Mouse (Mus musculus) erythroblast, embryonic 14.5 days (primary cell): ENCODE results near the gene Kcnk15. TPM values are rescaled to one million over a fixed set of nuclear protein-coding genes. Genes with fewer than 3 reads are reported as not detected.

Experiments
- H3K27me3 ChIP-seq: 2 replicates; pipeline ENCODE4 v1.6.1; 2012; ENCODE audit warnings: inconsistent platforms; ENCODE audit not compliant: control insufficient read depth
- H3K36me3 ChIP-seq: 2 replicates; pipeline ENCODE4 v1.6.1; 2012; ENCODE audit warnings: mild to moderate bottlenecking, inconsistent platforms; ENCODE audit not compliant: control insufficient read depth
- H3K4me1 ChIP-seq: 2 replicates; pipeline ENCODE4 v1.6.1; 2012; ENCODE audit warnings: inconsistent platforms; ENCODE audit not compliant: control insufficient read depth
- H3K4me3 ChIP-seq: replicated peaks from 2 replicates; pipeline ENCODE3; 2012; ENCODE audit warnings: moderate library complexity, mild to moderate bottlenecking, inconsistent platforms
- H3K9me3 ChIP-seq: 2 replicates; pipeline ENCODE4 v1.6.1; 2012; ENCODE audit warnings: low read length, inconsistent platforms, mixed read lengths; ENCODE audit not compliant: control insufficient read depth
- GATA1 ChIP-seq: IDR thresholded peaks from 2 replicates; pipeline ENCODE4 v1.6.1; 2012; ENCODE audit warnings: low read length, inconsistent platforms, mixed read lengths
- TAL1 ChIP-seq: IDR thresholded peaks from 3 replicates; pipeline ENCODE4 v1.6.1; 2012; ENCODE audit warnings: low read length, inconsistent platforms, mixed read lengths
- polyA plus RNA-seq: library from polyadenylated mRNA; stranded (reverse); fragments of >175 nt; gene quantifications from 2 replicates; pipeline ENCODE4 v1.2.3, GENCODE M21; 2012

Gene Kcnk15
- polyA plus RNA-seq, 1 experiment, result not detected

DNA sequence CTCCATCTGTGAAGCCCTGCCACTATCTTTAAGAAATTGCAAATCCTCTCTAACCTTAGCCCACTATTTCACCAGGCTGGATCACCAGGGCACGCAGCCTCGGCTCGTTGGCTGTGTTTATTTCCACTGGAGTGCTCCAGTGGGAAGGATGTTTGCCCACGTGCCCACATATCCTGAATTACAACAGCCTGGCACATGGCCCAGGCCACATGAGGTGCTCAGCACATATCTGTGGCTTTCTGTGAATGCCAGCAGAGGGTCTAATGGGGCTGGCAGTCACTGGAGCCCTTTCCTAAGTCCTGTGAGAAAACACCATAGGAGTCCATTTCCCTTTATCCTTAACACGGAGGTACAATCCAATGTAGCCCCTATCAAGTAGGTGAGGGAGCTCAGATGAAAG is 27.0 kb upstream of the Kcnk15 start:
- no peaks in the 10 kb centered on the region for H3K9me3 ChIP-seq
- H3K4me3 ChIP-seq, result no peak overlapping the region
- TF ChIP-seq TAL1 (no peak), GATA1 (no peak)
- no peaks in the 10 kb centered on the region for H3K4me1 ChIP-seq
- no peaks in the 10 kb centered on the region for H3K36me3 ChIP-seq
- H3K27me3 ChIP-seq, result no peaks in the 10 kb centered on the region

DNA sequence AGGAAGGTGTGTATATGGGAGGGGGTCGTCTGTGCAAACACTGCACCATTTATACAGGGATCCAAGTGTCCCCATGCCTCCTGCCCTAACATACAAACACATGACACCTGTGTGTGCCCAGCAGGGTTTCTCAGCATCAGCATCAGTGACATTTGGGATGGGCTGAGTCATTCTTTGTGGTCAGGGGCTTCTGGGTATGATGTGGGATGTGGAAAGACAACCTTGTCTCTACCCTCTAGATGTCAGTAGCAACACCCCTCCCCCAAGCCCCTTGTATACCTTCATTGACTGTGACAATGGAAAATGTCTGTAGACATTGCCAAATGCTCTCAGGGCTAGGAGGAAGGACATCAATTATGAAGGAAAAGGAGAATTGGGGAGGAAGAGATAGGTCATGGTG is 22.3 kb upstream of the Kcnk15 start:
- Histone ChIP-seq H3K4me1 (no peaks in the 10 kb centered on the region), H3K36me3 (no peaks in the 10 kb centered on the region), H3K9me3 (no peaks in the 10 kb centered on the region), H3K27me3 (no peaks in the 10 kb centered on the region), H3K4me3 (no peak overlapping the region)
- TF ChIP-seq TAL1 (no peak), GATA1 (no peak)

DNA sequence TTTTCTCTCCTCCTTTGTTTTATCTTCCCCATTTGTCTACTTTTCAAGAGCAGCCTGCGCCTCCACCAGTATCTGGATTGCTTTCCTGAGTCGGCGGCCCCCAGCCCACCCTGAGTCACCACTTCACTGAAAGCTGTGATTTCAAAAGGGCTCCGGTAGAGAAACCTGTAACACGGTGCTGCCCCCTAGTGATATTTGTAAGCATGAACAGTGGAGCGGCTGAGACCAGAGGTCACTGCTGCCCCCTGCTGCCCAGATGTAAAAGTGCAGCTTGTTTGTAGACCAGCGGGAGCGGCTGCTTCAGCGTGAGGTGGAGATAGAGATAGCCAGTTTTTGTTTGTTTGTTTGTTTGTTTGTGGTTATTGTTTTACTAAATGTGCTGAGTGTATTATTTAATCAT is 15.4 kb upstream of the Kcnk15 start:
- Histone ChIP-seq H3K4me1 (no peaks in the 10 kb centered on the region), H3K9me3 (no peaks in the 10 kb centered on the region), H3K36me3 (no peaks in the 10 kb centered on the region), H3K4me3 (no peak overlapping the region), H3K27me3 (no peaks in the 10 kb centered on the region)
- TF ChIP-seq TAL1 (no peak), GATA1 (no peak)

DNA sequence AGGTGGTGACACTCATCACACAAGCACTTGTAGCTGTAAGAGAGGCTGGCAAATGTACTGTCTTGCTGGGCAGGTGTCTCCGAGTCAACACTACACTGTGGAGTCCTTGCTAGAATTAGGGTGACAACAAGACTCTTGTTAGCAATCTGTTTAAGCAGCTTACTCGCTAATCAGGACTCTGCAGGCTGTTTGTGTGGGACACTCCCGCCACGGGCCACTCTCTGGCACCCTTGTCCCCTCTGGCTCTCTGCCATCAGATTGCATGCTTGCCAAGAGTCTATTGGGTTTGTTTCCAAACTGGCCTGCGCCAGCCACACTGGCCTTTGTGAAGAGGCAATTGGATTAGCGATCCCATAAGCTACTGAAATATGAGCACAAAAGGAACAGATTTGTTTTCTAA is 13.9 kb upstream of the Kcnk15 start:
- Histone ChIP-seq H3K4me3 (no peak overlapping the region), H3K27me3 (no peaks in the 10 kb centered on the region), H3K36me3 (no peaks in the 10 kb centered on the region), H3K9me3 (no peaks in the 10 kb centered on the region), H3K4me1 (no peaks in the 10 kb centered on the region)
- TF ChIP-seq TAL1, result no peak
- no peak for TF ChIP-seq GATA1

DNA sequence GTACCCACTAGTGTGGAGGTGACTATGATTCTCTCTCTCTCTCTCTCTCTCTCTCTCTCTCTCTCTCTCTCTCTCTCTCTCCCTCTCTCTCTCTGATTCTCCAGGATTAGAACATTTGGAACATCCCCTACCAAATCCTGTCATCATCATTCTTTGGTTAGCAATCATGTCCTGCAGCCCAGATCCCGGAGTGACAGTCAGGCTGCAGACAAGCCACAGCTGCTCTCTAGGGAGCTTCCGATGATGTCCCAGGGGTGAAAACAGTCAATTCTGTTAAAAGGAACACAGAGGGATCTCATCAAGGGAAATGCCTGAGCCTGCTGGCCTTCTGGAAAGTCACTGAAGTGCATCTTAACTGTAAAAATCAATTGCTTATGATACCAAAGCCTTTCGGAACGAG is 11.4 kb upstream of the Kcnk15 start:
- no peaks in the 10 kb centered on the region for H3K27me3 ChIP-seq
- H3K4me1 ChIP-seq, result no peaks in the 10 kb centered on the region
- TF ChIP-seq GATA1 (no peak), TAL1 (no peak)
- H3K9me3 ChIP-seq, result no peaks in the 10 kb centered on the region
- H3K36me3 ChIP-seq, result no peaks in the 10 kb centered on the region
- H3K4me3 ChIP-seq, result no peak overlapping the region

DNA sequence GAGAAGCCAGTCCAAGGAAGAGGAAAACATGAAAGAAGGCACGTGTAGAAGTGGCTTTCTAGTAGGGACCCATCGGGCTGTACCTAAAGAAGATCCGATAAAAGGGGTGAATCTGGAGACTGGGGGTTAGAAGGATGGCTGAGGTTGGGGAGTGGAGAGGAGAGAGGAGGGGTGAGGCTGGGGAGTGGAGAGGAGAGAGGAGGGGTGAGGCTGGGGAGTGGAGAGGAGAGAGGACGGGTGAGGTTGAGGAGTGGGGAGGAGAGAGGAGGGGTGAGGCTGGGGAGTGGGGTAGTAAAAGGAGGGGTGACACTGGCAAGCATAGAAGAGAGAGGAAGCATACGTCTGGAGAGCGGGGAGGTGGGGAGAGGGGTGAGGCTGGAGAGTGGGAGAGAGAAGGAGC is 3.8 kb downstream of the Kcnk15 start:
- H3K4me3 ChIP-seq, result no peak overlapping the region
- TF ChIP-seq TAL1, result no peak
- no peak for TF ChIP-seq GATA1
- peaks cover 40% of the 10 kb centered on the region for H3K27me3 ChIP-seq
- no peaks in the 10 kb centered on the region for H3K9me3 ChIP-seq
- no peaks in the 10 kb centered on the region; the same call in none of the 2 replicates for H3K4me1 ChIP-seq
- H3K36me3 ChIP-seq, result no peaks in the 10 kb centered on the region

DNA sequence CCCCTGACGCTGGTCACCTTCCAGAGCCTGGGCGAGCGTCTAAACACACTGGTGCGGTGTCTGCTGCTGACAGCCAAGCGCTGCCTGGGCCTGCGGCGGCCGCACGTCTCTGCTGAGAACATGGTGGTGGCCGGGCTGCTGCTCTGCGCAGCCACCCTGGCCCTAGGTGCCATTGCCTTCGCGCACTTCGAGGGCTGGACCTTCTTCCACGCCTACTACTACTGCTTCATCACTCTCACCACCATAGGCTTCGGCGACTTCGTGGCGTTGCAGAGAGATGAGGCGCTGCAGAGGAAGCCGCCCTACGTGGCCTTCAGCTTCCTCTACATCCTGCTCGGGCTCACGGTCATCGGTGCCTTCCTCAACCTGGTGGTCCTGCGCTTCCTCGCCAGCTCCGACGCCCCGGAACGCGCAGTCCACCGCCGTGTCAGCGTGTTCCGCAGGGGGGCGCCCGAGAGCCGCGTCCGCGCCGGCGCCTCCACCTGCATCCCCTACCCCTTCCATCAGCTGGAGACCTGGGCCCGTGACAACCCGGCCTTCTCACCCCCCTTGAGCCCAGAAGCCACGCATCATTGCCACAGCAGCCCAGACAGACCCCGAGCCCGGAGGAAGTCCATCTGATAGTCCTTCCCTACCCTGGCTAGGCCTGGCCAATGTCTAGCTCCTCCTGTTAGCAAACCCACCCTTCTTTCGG is 5.0 kb downstream of the Kcnk15 start:
- no peak overlapping the region for H3K4me3 ChIP-seq
- H3K9me3 ChIP-seq, result no peaks in the 10 kb centered on the region
- no peaks in the 10 kb centered on the region; the same call in none of the 2 replicates for H3K4me1 ChIP-seq
- no peaks in the 10 kb centered on the region for H3K36me3 ChIP-seq
- H3K27me3 ChIP-seq, result peaks cover 33% of the 10 kb centered on the region
- TF ChIP-seq GATA1 (no peak), TAL1 (no peak)

DNA sequence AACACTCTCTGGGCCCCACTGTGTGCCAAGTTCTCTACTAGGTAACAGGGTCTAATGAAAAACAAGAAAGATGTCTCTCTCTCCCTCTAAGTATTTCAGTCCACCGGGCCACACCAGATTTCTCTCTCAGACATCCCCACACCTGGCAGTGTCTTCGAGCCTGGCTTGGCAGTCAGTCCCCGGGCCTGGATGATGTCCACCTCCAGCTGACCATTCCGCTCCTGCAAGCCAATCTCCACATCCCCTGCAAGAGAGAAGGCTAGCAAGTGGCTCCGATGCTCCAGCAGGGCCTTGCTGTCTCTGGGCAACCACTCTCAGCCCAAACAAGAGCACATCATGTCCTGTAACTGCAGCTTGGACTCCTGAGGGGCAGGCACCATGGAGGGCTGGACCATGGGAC is 11.9 kb downstream of the Kcnk15 start:
- Histone ChIP-seq H3K36me3 (no peaks in the 10 kb centered on the region), H3K27me3 (no peaks in the 10 kb centered on the region), H3K4me1 (no peaks in the 10 kb centered on the region), H3K9me3 (no peaks in the 10 kb centered on the region), H3K4me3 (no peak overlapping the region)
- no peak for TF ChIP-seq TAL1
- no peak for TF ChIP-seq GATA1

DNA sequence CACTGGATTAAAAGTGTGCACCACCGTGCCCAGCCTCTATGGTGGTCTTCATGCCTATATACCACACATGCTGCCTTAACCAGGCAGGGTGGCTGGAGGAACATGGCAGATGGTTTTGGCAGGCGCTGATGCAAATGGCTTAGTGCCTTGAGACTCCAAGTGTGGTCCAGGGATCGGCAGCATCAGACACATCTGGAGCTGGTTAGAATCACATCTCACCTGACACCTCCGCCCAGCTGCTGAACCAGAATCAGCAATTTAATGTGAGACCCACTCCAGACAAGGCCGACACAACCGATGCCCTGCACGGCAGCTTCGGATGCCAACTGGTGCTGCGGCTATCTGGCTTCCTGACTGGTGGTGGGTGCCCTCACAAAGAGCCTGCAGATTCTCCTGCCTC is 12.6 kb downstream of the Kcnk15 start:
- no peaks in the 10 kb centered on the region for H3K4me1 ChIP-seq
- H3K36me3 ChIP-seq, result no peaks in the 10 kb centered on the region
- TF ChIP-seq TAL1, result no peak
- TF ChIP-seq GATA1, result no peak
- H3K9me3 ChIP-seq, result no peaks in the 10 kb centered on the region
- no peaks in the 10 kb centered on the region for H3K27me3 ChIP-seq
- no peak overlapping the region for H3K4me3 ChIP-seq

DNA sequence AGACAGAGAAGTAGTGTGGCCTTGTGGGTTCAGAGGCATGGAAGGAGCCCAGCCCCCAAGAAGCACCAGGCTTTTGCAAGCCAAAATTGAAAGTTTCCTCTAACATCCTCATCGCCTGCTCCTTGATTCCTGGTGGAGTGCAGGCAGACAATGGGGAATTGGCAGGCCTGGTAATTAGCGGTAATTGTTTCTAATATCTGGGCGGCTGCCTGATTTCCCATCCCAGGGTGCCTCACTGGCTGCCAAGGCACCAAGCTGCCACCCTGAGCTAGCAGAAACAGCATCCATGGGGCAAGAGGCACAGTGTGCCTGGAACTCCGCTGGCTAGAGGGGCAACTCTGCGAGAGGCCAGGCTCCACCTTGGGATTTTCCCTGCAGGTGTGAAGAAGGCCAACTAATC is 16.3 kb downstream of the Kcnk15 start:
- H3K36me3 ChIP-seq, result no peaks in the 10 kb centered on the region
- H3K4me3 ChIP-seq, result no peak overlapping the region
- H3K4me1 ChIP-seq, result no peaks in the 10 kb centered on the region
- no peaks in the 10 kb centered on the region for H3K27me3 ChIP-seq
- TF ChIP-seq GATA1 (no peak), TAL1 (no peak)
- no peaks in the 10 kb centered on the region for H3K9me3 ChIP-seq
